Mouse (Mus musculus) CH12.LX (cell line): Measurements from ENCODE around the gene Tbc1d14. TPM values are rescaled to one million over a fixed set of nuclear protein-coding genes. Genes with fewer than 3 reads are reported as not detected.

Experiments used
- DNase-seq: peaks from one replicate; pipeline ENCODE4 v3.0.0-alpha.2; 2013; ENCODE audit errors: extremely low read depth
- H3K27ac ChIP-seq: 2 replicates; pipeline ENCODE4 v1.5.1; 2012; ENCODE audit warnings: low read depth, mild to moderate bottlenecking, control low read depth, moderate library complexity; ENCODE audit not compliant: insufficient read depth
- H3K27me3 ChIP-seq: replicated peaks from 2 replicates; pipeline ENCODE3; 2012; ENCODE audit warnings: inconsistent platforms
- H3K36me3 ChIP-seq, 2 experiments: replicated peaks in 1 of 2; 2 replicates each; pipeline versions ENCODE3 to v1.6.1; 2012; ENCODE audit warnings: inconsistent platforms in 1 of 2, low read length in 1 of 2, mild to moderate bottlenecking in 1 of 2, mixed read lengths in 1 of 2, moderate library complexity in 1 of 2; ENCODE audit not compliant: control insufficient read depth in 1 of 2, insufficient read depth in 1 of 2
- H3K4me1 ChIP-seq, 2 experiments: 2 replicates each; pipeline ENCODE4 v1.6.1; 2012; ENCODE audit warnings: inconsistent platforms in 1 of 2, moderate library complexity in 1 of 2; ENCODE audit not compliant: insufficient read depth in 2 of 2, control insufficient read depth in 1 of 2
- H3K4me2 ChIP-seq: 2 replicates; pipeline ENCODE4 v1.6.1; 2012; ENCODE audit warnings: low read depth, mild to moderate bottlenecking, control low read depth; ENCODE audit not compliant: poor library complexity, insufficient read depth, severe bottlenecking
- H3K4me3 ChIP-seq, 3 experiments: fragments of 150-350 bp in 1 of 3; sonication (generic) in 1 of 3; replicated peaks in 1 of 3; 2 replicates each; pipeline versions ENCODE3 to v1.5.1; 2011 to 2012; ENCODE audit warnings: low read depth in 2 of 3, low read length in 2 of 3, mild to moderate bottlenecking in 2 of 3, moderate library complexity in 2 of 3, control low read depth in 1 of 3, improper control_type of control experiment in 1 of 3, inconsistent platforms in 1 of 3, mixed read lengths in 1 of 3; ENCODE audit not compliant: poor library complexity in 1 of 3
- H3K79me2 ChIP-seq: replicated peaks from 2 replicates; pipeline ENCODE4 v1.6.1; 2012; ENCODE audit warnings: mild to moderate bottlenecking, moderate library complexity; ENCODE audit not compliant: control insufficient read depth, poor library complexity, insufficient read depth, severe bottlenecking; ENCODE audit errors: extremely low read depth
- H3K9ac ChIP-seq: 2 replicates; pipeline ENCODE4 v1.6.1; 2012; ENCODE audit warnings: low read depth, mild to moderate bottlenecking, control low read depth, moderate library complexity; ENCODE audit not compliant: insufficient read depth
- H3K9me3 ChIP-seq: replicated peaks from 2 replicates; pipeline ENCODE3; 2012; ENCODE audit warnings: low read length, inconsistent platforms, mixed read lengths
- CHD2 ChIP-seq: IDR thresholded peaks from 2 replicates; pipeline ENCODE4 v1.6.1; 2011; ENCODE audit warnings: low read length, improper control_type of control experiment
- EP300 ChIP-seq: IDR thresholded peaks from 2 replicates; pipeline ENCODE4 v1.6.1; 2011; ENCODE audit warnings: low read length, improper control_type of control experiment
- HCFC1 ChIP-seq: IDR thresholded peaks from 2 replicates; pipeline ENCODE4 v1.6.1; 2012; ENCODE audit warnings: low read depth, mild to moderate bottlenecking, inconsistent platforms, low read length, improper control_type of control experiment
- JUN ChIP-seq: IDR thresholded peaks from 2 replicates; pipeline ENCODE4 v1.6.1; 2011; ENCODE audit warnings: low read depth, mild to moderate bottlenecking, low read length, improper control_type of control experiment, moderate library complexity; ENCODE audit not compliant: insufficient read depth
- JUND ChIP-seq: conservative IDR thresholded peaks from 2 replicates; pipeline ENCODE4 v1.6.1; 2011; ENCODE audit warnings: low read depth, low read length, improper control_type of control experiment
- MAFK ChIP-seq: IDR thresholded peaks from 2 replicates; pipeline ENCODE4 v1.6.1; 2011; ENCODE audit warnings: low read length, improper control_type of control experiment; ENCODE audit not compliant: insufficient replicate concordance
- MAX ChIP-seq: IDR thresholded peaks from 2 replicates; pipeline ENCODE4 v1.6.1; 2011; ENCODE audit warnings: low read length, improper control_type of control experiment
- MEF2A ChIP-seq: IDR thresholded peaks from 2 replicates; pipeline ENCODE4 v1.6.1; 2014; ENCODE audit warnings: low read depth, mild to moderate bottlenecking, inconsistent platforms, low read length, improper control_type of control experiment, borderline replicate concordance
- MYC ChIP-seq: IDR thresholded peaks from 2 replicates; pipeline ENCODE4 v1.6.1; 2011; ENCODE audit warnings: low read depth, mild to moderate bottlenecking, improper control_type of control experiment, low read length
- NRF1 ChIP-seq: IDR thresholded peaks from 2 replicates; pipeline ENCODE4 v1.6.1; 2014; ENCODE audit warnings: low read depth, mild to moderate bottlenecking, inconsistent platforms, low read length, improper control_type of control experiment, moderate library complexity
- PAX5 ChIP-seq: IDR thresholded peaks from 2 replicates; pipeline ENCODE4 v1.6.1; 2012; ENCODE audit warnings: low read length, inconsistent platforms, mixed read lengths
- POLR2A ChIP-seq: IDR thresholded peaks from 2 replicates; pipeline ENCODE4 v1.6.1; 2011; ENCODE audit warnings: low read depth, mild to moderate bottlenecking, improper control_type of control experiment, low read length
- POLR2AphosphoS2 ChIP-seq: IDR thresholded peaks from 2 replicates; pipeline ENCODE4 v1.6.1; 2011; ENCODE audit warnings: low read depth, low read length, improper control_type of control experiment
- RAD21 ChIP-seq: IDR thresholded peaks from 2 replicates; pipeline ENCODE4 v1.6.1; 2011; ENCODE audit warnings: low read depth, mild to moderate bottlenecking, low read length, improper control_type of control experiment, moderate library complexity
- RCOR1 ChIP-seq: conservative IDR thresholded peaks from 2 replicates; pipeline ENCODE4 v1.6.1; 2012; ENCODE audit warnings: low read depth, mild to moderate bottlenecking, inconsistent platforms, low read length, improper control_type of control experiment
- ZMIZ1 ChIP-seq: IDR thresholded peaks from 2 replicates; pipeline ENCODE4 v1.6.1; 2012; ENCODE audit warnings: low read depth, mild to moderate bottlenecking, inconsistent platforms, low read length, improper control_type of control experiment
- ZNF384 ChIP-seq: IDR thresholded peaks from 2 replicates; pipeline ENCODE4 v1.6.1; 2012; ENCODE audit warnings: low read depth, low read length, improper control_type of control experiment, inconsistent platforms
- dilution Hi-C: fragments of 300-500 bp; cut with MboI; formaldehyde crosslinking; loops from 2 replicates; pipeline ENCODE4 v1.14.3; 2020; ENCODE audit warnings: low sequenced_read_pairs; ENCODE audit not compliant: extremely low pct_unique_long_range_greater_than_20kb, extremely low pct_ligation_motif_present
- in situ Hi-C: fragments of 300-500 bp; cut with MboI; formaldehyde crosslinking; loops from 3 replicates; pipeline ENCODE4 v1.14.3; 2019; ENCODE audit warnings: low sequenced_read_pairs, low pct_ligation_motif_present, low pct_unique_long_range_greater_than_20kb, mixed read lengths
- polyA plus RNA-seq: library from polyadenylated mRNA; unstranded; fragments of >175 nt; gene quantifications from 2 replicates; pipeline ENCODE4 v1.2.1, GENCODE M21; 2012; ENCODE audit warnings: low read depth; ENCODE audit not compliant: insufficient read length
- total RNA-seq, 2 experiments: library from RNA; depleted of rRNA; stranded (reverse); fragments of 300-350 nt in 1 of 2; fragments of >200 nt in 1 of 2; gene quantifications; 2 replicates each; pipeline ENCODE4 v1.2.3; 2012 to 2014

Tbc1d14 gene
- total and polyA plus RNA-seq, 3 experiments = 5.7 to 29.1 (median 10.1) TPM

DNA sequence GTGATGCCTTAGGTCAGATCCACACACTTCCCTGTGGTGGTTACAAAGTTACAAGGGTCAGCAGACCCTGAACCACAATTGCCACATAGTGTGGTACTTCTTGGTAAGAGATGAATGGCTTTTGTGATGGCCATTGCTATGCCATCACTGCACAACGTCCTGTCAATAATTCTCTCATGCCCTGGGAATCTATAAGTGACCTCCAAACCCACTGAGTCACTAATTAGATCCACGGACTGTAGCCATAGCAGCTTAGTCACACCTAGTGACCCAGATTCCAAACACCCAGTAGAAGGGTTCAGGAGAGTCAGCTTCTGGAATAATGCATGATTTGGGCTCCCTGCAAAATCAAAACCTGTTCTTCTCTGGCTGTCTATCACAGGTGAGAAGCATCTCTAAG lies 67.9 kb downstream of the Tbc1d14 start:
- no peak overlapping the region for H3K4me3 ChIP-seq
- no peak overlapping the region for H3K9ac ChIP-seq
- H3K4me2 ChIP-seq = no peak overlapping the region
- no peak overlapping the region for H3K27ac ChIP-seq
- no peak for TF ChIP-seq ZNF384
- no peak for TF ChIP-seq POLR2A
- no peak for TF ChIP-seq EP300
- TF ChIP-seq ZMIZ1 = no peak
- TF ChIP-seq RCOR1 = no peak
- no peak for TF ChIP-seq CHD2
- TF ChIP-seq JUND = no peak
- TF ChIP-seq RAD21 = no peak
- TF ChIP-seq MEF2A = no peak
- no peak for TF ChIP-seq HCFC1
- no peak for TF ChIP-seq NRF1
- dilution Hi-C loops (no loop called here), in situ Hi-C loops (loop anchor here (5.0 kb wide), 1 partner anchor 57 kb away; no protein-coding TSS in a partner anchor)
- H3K36me3 ChIP-seq = peaks cover 19 to 85% of the 10 kb centered on the region in 2 experiments
- peaks cover 6 to 19% of the 10 kb centered on the region in 2 experiments; a peak in 3 of 4 replicates for H3K4me1 ChIP-seq
- H3K9me3 ChIP-seq = no peaks in the 10 kb centered on the region
- H3K79me2 ChIP-seq = no peaks in the 10 kb centered on the region
- no peaks in the 10 kb centered on the region for H3K27me3 ChIP-seq
- no peak for DNase-seq

DNA sequence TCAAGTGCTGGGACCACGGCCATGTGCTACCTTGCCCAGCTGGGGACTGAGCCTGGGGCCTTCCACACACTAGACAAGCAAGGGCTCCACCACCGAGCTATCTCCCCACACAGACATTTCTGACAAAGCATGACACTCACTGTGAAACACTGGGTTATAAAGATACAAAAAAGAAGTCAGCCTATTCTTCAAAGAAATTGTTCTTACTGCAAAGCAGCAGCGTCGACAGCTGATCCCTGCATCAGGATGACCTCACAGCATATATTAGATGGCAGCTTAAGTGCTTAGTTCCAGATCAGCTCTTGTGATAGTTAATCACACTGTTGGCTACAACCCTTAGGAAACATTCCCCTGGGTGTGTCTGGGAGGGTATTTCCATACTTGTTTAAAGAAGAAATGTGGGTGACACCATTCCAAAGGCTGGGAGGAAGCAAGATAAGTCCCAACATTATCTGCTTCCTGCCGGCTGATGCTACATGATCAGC lies 69.8 kb downstream of the Tbc1d14 start:
- no peak overlapping the region for H3K4me3 ChIP-seq
- H3K4me1 ChIP-seq = peaks cover 0 to 4% of the 10 kb centered on the region in 2 experiments; a peak in 1 of 4 replicates
- no peaks in the 10 kb centered on the region for H3K27me3 ChIP-seq
- peaks cover 36 to 96% of the 10 kb centered on the region in 2 experiments for H3K36me3 ChIP-seq
- H3K27ac ChIP-seq = no peak overlapping the region
- TF ChIP-seq MAFK = no peak
- TF ChIP-seq MAX = no peak
- no peak for TF ChIP-seq MYC
- TF ChIP-seq PAX5 = no peak
- TF ChIP-seq HCFC1 = no peak
- no peak for TF ChIP-seq POLR2AphosphoS2
- TF ChIP-seq JUN = no peak
- dilution Hi-C loops = no loop called here
- H3K9ac ChIP-seq = no peak overlapping the region
- in situ Hi-C loops = no loop called here
- H3K9me3 ChIP-seq = no peaks in the 10 kb centered on the region
- no peak for DNase-seq
- no peaks in the 10 kb centered on the region for H3K79me2 ChIP-seq
- H3K4me2 ChIP-seq = no peak overlapping the region
